Mouse (Mus musculus): ENCODE data around the gene Trpm2. TPM values are rescaled to one million over a fixed set of nuclear protein-coding genes. Genes with fewer than 3 reads are reported as not detected.

Trpm2 gene
- total and polyA plus RNA-seq, 3 experiments: 0.16 to 0.34 TPM; not detected in 1

DNA sequence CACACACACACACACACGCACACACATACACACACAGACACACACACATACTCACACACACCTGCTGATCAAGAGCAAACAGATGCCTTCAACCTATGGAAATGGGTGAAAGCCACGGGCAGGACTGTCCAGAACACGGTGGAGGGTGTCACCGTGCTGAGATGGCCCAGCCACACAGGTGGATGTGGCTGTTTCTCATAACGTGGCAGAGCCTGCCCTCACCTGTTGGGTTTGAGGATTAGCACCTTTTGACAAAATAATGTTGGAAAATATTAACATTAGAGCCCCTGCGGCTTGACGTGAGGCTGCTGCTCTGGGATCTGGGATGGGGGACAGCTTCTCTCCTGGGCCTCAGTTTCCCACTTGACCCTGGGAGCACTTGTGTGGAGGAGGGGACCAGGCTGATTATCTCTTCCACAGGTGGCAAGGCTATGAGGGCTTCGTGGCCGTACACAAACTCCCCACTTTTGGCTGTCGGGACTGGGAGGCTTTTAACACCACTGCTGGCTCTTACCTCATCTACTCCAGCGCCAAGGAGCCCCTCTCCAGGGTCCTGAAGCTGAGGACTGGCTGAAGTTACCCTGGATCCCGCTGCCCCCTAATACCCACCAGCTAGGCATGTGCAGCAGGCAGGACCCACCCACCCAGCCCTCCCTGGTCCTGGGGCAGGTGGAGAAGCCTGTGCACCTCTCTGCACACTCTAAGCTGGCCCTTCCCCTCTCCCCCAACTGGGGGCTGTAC lies 84.2 kb downstream of the Trpm2 start:
- Histone ChIP-seq H3K9me3 (replicated peaks; ENCODE audit: low read length) (peaks cover 10% of the 10 kb centered on the region), H3K4me2 (ENCODE audit: insufficient read depth, low read depth, poor library complexity, severe bottlenecking) (no peak overlapping the region), H3K4me1 (ENCODE audit: control insufficient read depth in 1 of 2, insufficient read depth in 2 of 2) (peaks cover 5 to 6% of the 10 kb centered on the region in 2 experiments), H3K9ac (ENCODE audit: insufficient read depth, low read depth) (no peak overlapping the region), H3K79me2 (replicated peaks; ENCODE audit: control insufficient read depth, extremely low read depth, insufficient read depth, poor library complexity, severe bottlenecking) (no peaks in the 10 kb centered on the region), H3K4me3 (replicated peaks in 1 of 3; ENCODE audit: low read depth in 2 of 3, low read length in 2 of 3, poor library complexity in 1 of 3) (no peak overlapping the region), H3K27ac (ENCODE audit: insufficient read depth, low read depth) (no peak overlapping the region), H3K27me3 (replicated peaks) (peaks cover 78% of the 10 kb centered on the region), H3K36me3 (replicated peaks in 1 of 2; ENCODE audit: control insufficient read depth in 1 of 2, insufficient read depth in 1 of 2, low read length in 1 of 2) (no peaks in the 10 kb centered on the region)
- DNase-seq (ENCODE audit: extremely low read depth): no peak
- TF ChIP-seq CTCF (conservative IDR thresholded peaks at IDR 0.05 in 1 of 2, IDR thresholded peaks at IDR 0.05 in 1 of 2; ENCODE audit: low read depth in 2 of 2, low read length in 2 of 2): peak in 1 of 2 experiments; percentile 48; a peak in 2 of 4 replicates
- TF ChIP-seq PAX5 (IDR thresholded peaks at IDR 0.05; ENCODE audit: low read length): no peak
- no peak for TF ChIP-seq CHD2 (IDR thresholded peaks at IDR 0.05; ENCODE audit: low read length)
- TF ChIP-seq RAD21 (IDR thresholded peaks at IDR 0.05; ENCODE audit: low read depth, low read length): peak; percentile 47
- dilution Hi-C loops (cut with MboI; ENCODE audit: extremely low pct_ligation_motif_present, extremely low pct_unique_long_range_greater_than_20kb, low sequenced_read_pairs) (no loop called here), in situ Hi-C loops (cut with MboI; ENCODE audit: low pct_ligation_motif_present, low pct_unique_long_range_greater_than_20kb, low sequenced_read_pairs) (loop anchor here (25.0 kb wide), 1 partner anchor 249 kb away; no protein-coding TSS in a partner anchor)

DNA sequence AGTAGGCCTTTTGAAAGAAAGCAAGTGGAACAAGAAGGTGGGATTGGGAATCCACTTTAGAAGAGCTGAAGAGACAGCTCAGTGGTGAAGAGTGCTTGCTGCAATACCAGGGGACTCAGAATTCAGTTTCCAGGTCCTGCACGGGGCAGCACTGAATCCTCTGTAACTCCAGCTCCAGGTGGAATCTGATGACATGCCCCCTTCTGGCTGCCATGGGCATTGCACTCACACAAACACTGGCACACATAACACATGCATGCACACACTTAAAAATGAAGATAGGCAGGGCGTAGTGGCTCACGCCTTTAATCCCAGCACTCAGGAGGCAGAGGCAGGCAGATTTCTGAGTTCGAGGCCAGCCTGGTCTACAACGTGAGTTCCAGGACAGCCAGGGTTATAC lies 87.8 kb downstream of the Trpm2 start:
- H3K9me3 ChIP-seq (replicated peaks; ENCODE audit: low read length): peaks cover 4% of the 10 kb centered on the region
- H3K9ac ChIP-seq (ENCODE audit: insufficient read depth, low read depth): no peak overlapping the region
- H3K4me3 ChIP-seq (replicated peaks in 1 of 3; ENCODE audit: low read depth in 2 of 3, low read length in 2 of 3, poor library complexity in 1 of 3): no peak overlapping the region
- H3K79me2 ChIP-seq (replicated peaks; ENCODE audit: control insufficient read depth, extremely low read depth, insufficient read depth, poor library complexity, severe bottlenecking): no peaks in the 10 kb centered on the region
- no peaks in the 10 kb centered on the region for H3K36me3 ChIP-seq (replicated peaks in 1 of 2; ENCODE audit: control insufficient read depth in 1 of 2, insufficient read depth in 1 of 2, low read length in 1 of 2)
- no peak overlapping the region for H3K27ac ChIP-seq (ENCODE audit: insufficient read depth, low read depth)
- no peak for DNase-seq (ENCODE audit: extremely low read depth)
- peaks cover 74% of the 10 kb centered on the region for H3K27me3 ChIP-seq (replicated peaks)
- H3K4me2 ChIP-seq (ENCODE audit: insufficient read depth, low read depth, poor library complexity, severe bottlenecking): no peak overlapping the region
- TF ChIP-seq EP300 (IDR thresholded peaks at IDR 0.05; ENCODE audit: low read length) (no peak), GABPA (IDR thresholded peaks at IDR 0.05; ENCODE audit: insufficient replicate concordance, low read depth, low read length) (no peak), CTCF (conservative IDR thresholded peaks at IDR 0.05 in 1 of 2, IDR thresholded peaks at IDR 0.05 in 1 of 2; ENCODE audit: low read depth in 2 of 2, low read length in 2 of 2) (peak in 1 of 2 experiments; percentile 27; a peak in 2 of 4 replicates)
- H3K4me1 ChIP-seq (ENCODE audit: control insufficient read depth in 1 of 2, insufficient read depth in 2 of 2): no peaks in the 10 kb centered on the region
- dilution Hi-C loops (cut with MboI; ENCODE audit: extremely low pct_ligation_motif_present, extremely low pct_unique_long_range_greater_than_20kb, low sequenced_read_pairs) (no loop called here), in situ Hi-C loops (cut with MboI; ENCODE audit: low pct_ligation_motif_present, low pct_unique_long_range_greater_than_20kb, low sequenced_read_pairs) (loop anchor here (25.0 kb wide), 1 partner anchor 245 kb away; no protein-coding TSS in a partner anchor)

DNA sequence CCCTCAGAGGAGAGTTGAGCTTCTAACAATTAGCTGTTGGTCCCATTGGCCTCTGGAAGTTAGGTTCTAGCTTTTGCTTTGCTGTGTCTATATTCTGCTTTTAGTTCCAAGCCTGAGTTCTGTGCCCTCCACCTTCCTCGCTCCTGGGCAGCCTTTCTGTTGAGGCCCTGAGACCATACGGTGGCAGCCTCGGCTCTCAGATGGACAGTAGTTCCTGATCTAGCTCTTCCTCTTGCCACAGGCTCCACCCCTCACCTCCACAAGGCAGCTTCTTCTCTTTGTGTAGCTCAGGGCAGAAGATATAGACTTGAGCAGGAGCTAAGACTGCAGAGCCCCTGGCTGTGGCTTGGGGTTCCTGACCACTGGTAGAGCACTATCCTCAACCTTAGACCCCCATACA lies 90.1 kb downstream of the Trpm2 start:
- no peak for TF ChIP-seq TCF12 (IDR thresholded peaks at IDR 0.05; ENCODE audit: low read depth, low read length)
- peak in 1 of 2 experiments; percentile 47; a peak in 2 of 4 replicates for TF ChIP-seq CTCF (conservative IDR thresholded peaks at IDR 0.05 in 1 of 2, IDR thresholded peaks at IDR 0.05 in 1 of 2; ENCODE audit: low read depth in 2 of 2, low read length in 2 of 2)
- TF ChIP-seq ZC3H11A (IDR thresholded peaks at IDR 0.05; ENCODE audit: low read depth, low read length): no peak
- peak; percentile 41 for TF ChIP-seq RAD21 (IDR thresholded peaks at IDR 0.05; ENCODE audit: low read depth, low read length)
- H3K4me2 ChIP-seq (ENCODE audit: insufficient read depth, low read depth, poor library complexity, severe bottlenecking): no peak overlapping the region
- H3K27ac ChIP-seq (ENCODE audit: insufficient read depth, low read depth): no peak overlapping the region
- H3K4me1 ChIP-seq (ENCODE audit: control insufficient read depth in 1 of 2, insufficient read depth in 2 of 2): no peaks in the 10 kb centered on the region
- no peaks in the 10 kb centered on the region for H3K36me3 ChIP-seq (replicated peaks in 1 of 2; ENCODE audit: control insufficient read depth in 1 of 2, insufficient read depth in 1 of 2, low read length in 1 of 2)
- in situ Hi-C loops (cut with MboI; ENCODE audit: low pct_ligation_motif_present, low pct_unique_long_range_greater_than_20kb, low sequenced_read_pairs) (loop anchor here (25.0 kb wide), 1 partner anchor 243 kb away; no protein-coding TSS in a partner anchor), dilution Hi-C loops (cut with MboI; ENCODE audit: extremely low pct_ligation_motif_present, extremely low pct_unique_long_range_greater_than_20kb, low sequenced_read_pairs) (no loop called here)
- H3K27me3 ChIP-seq (replicated peaks): peaks cover 76% of the 10 kb centered on the region
- H3K9ac ChIP-seq (ENCODE audit: insufficient read depth, low read depth): no peak overlapping the region
- H3K79me2 ChIP-seq (replicated peaks; ENCODE audit: control insufficient read depth, extremely low read depth, insufficient read depth, poor library complexity, severe bottlenecking): no peaks in the 10 kb centered on the region
- DNase-seq (ENCODE audit: extremely low read depth): no peak
- peaks cover 4% of the 10 kb centered on the region for H3K9me3 ChIP-seq (replicated peaks; ENCODE audit: low read length)
- H3K4me3 ChIP-seq (replicated peaks in 1 of 3; ENCODE audit: low read depth in 2 of 3, low read length in 2 of 3, poor library complexity in 1 of 3): no peak overlapping the region

Data from CH12.LX (cell line).